Mouse (Mus musculus): ENCODE data around the gene Pcdh15.

Pcdh15 gene

GRCm38 (mm10) chr10:74270894-74271293, 1171.8 kb downstream of the Pcdh15 start:
- peak; percentile 15 for DNase-seq (ENCODE audit: low read depth, low spot score)

DNA sequence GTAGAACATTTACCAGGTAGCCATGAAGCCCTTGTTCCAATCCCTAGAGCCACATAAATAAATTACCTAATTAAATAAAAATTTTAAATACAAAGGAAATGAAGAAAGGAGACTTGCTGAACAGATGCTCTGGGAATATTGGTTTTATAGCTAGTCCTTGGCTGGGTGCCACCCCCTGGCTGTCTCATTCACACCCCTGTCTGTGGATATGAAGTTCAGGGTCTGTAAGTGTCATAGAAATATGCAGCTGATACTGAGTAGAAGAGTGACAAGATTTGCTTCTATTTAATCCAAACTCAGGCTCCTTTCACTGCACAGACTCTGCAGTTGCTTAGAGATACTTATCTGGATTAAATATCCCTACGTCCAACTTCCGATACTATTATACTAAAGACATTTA, 1205.0 kb downstream of the Pcdh15 start:
- DNase-seq (ENCODE audit: low read depth, low spot score) = peak; percentile 9

- DNase-seq (ENCODE audit: low read depth, low spot score) = peak; percentile 40
These were observed 1206.5 kb downstream of the Pcdh15 start for GRCm38 (mm10) chr10:74305439-74306158.

GRCm38 (mm10) chr10:74307035-74307434, 1207.9 kb downstream of the Pcdh15 start:
- DNase-seq (ENCODE audit: low read depth, low spot score) = no peak

- no peak for DNase-seq (ENCODE audit: low read depth, low spot score)
These were observed 1216.9 kb downstream of the Pcdh15 start for GRCm38 (mm10) chr10:74316091-74316490.

DNA sequence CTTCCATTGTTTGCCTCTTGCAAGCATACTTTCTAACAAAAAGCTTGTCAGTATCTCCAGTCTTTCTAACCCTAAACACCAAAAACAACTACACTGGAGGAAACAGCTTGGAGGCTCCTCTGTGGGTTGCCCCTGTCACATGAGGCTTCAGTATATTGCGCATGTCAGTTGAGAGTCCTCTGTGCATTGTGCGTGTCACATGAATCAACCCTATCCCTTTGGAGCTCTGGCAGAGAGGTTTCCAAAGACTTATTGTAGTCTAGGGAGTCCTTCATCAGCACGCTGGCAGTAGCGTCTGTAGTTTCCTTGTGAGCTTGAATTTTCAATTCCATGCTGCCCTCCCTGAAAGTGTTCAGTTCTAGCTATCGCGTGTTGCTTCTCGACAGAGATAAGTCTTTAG, 1236.3 kb downstream of the Pcdh15 start:
- no peak for DNase-seq (ENCODE audit: low read depth, low spot score)

- DNase-seq (ENCODE audit: low read depth, low spot score) = no peak
These were observed 1240.4 kb downstream of the Pcdh15 start for GRCm38 (mm10) chr10:74339247-74340160.

- no peak for DNase-seq (ENCODE audit: low read depth, low spot score)
These were observed 1260.4 kb downstream of the Pcdh15 start for GRCm38 (mm10) chr10:74359526-74359925.

- DNase-seq (ENCODE audit: low read depth, low spot score) = no peak
These were observed 1279.6 kb downstream of the Pcdh15 start for GRCm38 (mm10) chr10:74378697-74379096.

GRCm38 (mm10) chr10:74379276-74380134, 1280.4 kb downstream of the Pcdh15 start:
- no peak for DNase-seq (ENCODE audit: low read depth, low spot score)

DNA sequence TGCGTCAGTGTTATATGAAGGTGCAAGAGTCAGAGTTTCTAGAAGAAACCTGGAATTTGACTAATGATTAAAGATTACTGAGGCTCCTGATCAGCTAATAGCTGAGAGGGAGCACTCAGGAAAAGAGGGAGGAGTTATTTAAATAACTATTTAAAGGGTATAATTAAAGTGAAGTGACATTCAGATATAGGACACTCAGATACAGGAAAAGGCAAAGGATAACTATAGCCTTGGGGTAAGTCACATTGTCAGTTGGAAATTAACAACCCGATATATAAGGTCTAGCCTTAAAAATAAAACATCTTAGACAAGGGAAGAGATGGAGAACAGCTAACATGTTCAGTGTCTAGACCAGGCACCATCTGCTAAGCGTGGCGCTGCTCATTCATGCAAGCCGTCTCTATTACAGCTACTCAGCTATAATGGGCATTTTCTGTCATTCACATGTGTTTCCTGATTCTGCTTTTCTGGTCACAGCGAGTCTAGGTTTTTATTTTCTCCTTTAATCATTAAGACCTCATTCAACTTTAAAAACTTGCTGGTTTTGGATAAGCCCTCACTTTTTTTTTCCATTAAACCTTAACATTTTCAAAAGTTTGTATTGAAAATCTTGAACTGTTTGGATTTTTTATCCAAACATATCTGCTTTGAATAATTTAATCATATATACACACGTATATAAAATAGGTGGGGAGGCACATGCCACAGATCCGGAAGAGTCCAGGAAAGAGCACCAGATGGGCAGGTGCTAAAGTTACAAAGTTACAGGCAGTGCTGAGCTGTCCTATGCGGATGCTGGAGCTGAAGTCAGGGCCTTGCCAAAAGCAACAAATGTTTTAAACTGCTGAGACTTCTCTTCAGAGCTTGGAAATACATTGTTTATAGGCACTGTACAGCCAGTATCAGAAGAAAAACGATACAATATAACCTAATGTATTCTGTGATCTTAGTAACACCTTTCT, 1288.7 kb downstream of the Pcdh15 start:
- peak; percentile 34 for DNase-seq (ENCODE audit: low read depth, low spot score)

DNA sequence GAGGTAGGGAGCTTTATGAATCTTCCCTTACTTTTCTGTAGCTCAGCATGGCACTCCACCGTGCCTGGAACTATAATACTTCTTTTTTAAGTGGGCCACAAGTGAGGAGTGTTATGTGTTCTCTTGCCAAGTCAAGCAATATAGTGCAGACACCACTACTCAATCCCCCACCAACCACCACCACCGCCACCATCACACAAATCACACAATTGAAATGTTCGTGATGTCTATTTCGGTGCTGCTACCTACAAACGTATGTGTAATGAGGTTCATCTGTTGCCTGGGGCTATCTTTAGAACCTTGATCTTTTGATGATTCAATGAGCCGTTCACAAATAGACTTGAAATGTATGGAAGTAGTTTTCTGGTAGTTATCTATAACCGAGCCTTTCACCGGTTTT, 1304.0 kb downstream of the Pcdh15 start:
- peak; percentile 84 for DNase-seq (ENCODE audit: low read depth, low spot score)

GRCm38 (mm10) chr10:74414021-74414420, 1314.9 kb downstream of the Pcdh15 start:
- peak; percentile 35 for DNase-seq (ENCODE audit: low read depth, low spot score)

GRCm38 (mm10) chr10:74414945-74415344, 1315.8 kb downstream of the Pcdh15 start:
- peak; percentile 36 for DNase-seq (ENCODE audit: low read depth, low spot score)

GRCm38 (mm10) chr10:74415359-74415758, 1316.2 kb downstream of the Pcdh15 start:
- peak; percentile 13 for DNase-seq (ENCODE audit: low read depth, low spot score)

DNA sequence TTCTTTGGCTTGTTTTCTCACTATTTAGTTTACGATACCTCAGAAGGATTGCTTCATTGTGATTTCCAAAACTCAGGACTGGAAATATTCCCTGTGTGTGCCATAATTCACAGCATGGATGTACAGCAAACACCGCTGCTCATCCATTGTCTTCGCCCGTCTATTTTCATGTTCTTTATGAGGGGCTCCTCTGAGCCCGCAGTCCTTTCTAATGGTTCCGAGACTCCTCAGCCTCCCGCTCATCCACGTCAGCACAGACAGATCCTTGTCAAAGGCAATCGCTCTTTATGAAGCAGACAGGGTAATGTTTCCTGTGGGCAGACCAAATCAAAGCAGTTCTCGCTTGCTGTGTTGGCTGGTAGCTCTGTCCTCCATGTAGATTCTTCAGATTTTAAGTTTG, 1316.8 kb downstream of the Pcdh15 start:
- DNase-seq (ENCODE audit: low read depth, low spot score) = no peak

GRCm38 (mm10) chr10:74450069-74450468, 1350.9 kb downstream of the Pcdh15 start:
- no peak for DNase-seq (ENCODE audit: low read depth, low spot score)

DNA sequence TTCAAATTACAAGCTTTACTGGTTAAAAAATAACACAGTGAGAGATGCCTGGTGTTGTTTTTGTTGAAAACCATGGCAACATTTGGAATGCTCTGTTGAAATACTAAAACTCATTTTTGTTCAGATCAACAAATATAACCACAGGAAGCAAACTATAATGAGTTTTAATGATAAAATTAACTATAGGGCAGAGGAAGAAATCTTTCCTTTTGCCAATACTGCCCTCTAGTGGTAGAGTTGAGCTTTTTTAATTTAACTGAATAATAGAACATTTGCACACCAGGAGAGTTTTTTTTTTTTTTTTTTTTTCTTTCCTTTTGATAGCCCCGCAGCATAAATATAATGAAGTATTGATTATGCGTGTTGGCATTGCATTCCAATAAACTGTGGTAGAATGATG, 1364.8 kb downstream of the Pcdh15 start:
- DNase-seq (ENCODE audit: low read depth, low spot score) = peak; percentile 40

DNA sequence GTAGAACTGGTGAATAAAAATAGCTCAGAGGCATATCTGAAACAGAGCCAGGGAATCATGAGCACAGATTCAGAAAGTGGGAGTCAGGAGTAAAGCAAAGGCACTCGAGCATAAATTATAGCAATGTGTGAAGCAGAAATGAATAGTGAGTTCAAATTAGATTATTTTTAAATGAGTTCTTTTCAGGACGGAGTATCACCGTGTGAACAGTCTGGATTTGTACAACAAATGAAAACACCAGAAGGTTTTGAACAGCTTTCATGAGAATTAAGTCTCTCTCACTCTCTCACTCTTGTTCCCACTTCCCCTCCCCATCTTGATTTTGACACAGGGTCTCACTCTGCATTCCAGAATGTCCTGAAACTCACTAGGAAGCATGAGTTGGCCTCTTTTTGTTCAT, 1381.6 kb downstream of the Pcdh15 start:
- DNase-seq (ENCODE audit: low read depth, low spot score) = peak; percentile 33

- DNase-seq (ENCODE audit: low read depth, low spot score) = no peak
These were observed 1413.2 kb downstream of the Pcdh15 start for GRCm38 (mm10) chr10:74512315-74512714.

DNA sequence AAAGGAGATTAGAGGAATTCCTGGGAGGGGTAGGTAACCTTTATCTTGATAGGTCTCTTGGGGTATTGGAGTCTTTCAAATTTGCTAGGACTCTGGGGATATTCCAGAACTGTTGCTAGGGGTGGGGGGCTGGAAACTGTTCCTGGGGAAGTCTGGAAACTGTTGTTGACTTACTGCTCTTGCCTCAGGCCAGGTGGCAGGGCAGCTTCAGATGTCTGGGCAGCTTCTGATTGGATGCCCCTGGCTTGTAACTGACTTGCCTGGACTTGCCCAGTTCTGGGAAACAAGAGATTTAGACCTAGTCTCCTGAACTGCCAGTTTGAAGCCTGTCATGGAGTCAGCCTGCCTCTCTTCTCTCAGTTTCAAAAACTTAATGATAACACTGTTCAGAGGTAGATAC, 1414.6 kb downstream of the Pcdh15 start:
- DNase-seq (ENCODE audit: low read depth, low spot score) = no peak

Data from brain, adult 2 months (tissue).